ENCODE assay signal across 16 mouse cellular contexts in the genomic region with DNA sequence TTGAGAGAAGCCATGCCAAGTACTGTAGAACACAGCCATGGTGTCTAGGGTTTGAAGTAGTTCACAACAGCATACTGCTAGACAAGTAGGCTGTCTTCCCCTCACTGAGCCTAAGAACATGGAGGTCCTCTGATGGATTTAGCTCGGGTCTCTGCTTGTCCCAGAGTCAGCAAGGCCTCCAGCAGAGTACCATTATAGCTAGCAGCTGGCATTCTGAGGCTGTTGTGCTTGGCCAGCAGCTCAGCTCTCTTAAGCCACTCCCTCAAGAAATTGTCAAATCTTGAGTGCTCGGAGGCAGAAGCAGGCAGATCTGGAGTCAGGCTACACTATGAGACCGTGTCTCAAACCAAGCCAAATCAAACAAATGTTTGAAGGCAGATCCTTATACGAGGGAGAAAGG.
"Had no signal": no experiment of that assay in that cellular context is flagged by ENCODE, and none has a peak within 500 bp of the region (broad histone marks: within the 10 kb centered on the region; RNA-seq: fewer than 3 reads in every experiment).

No protein-coding gene starts in this region.

- H3K4me2 ChIP-seq: neural tube, embryonic 12.5 days; neural tube, embryonic 13.5 days; neural tube, embryonic 15.5 days; stomach, embryonic 15.5 days had no signal

- H3K27ac ChIP-seq: neural tube, embryonic 12.5 days; neural tube, embryonic 13.5 days; neural tube, embryonic 15.5 days; stomach, embryonic 15.5 days; stomach, postnatal 0 days had no signal

- DNase-seq: retina, postnatal 1 day; right cerebral cortex, adult 18-20 months; right cerebral cortex, postnatal 14 days; right cerebral cortex, postnatal 25 days; right cerebral cortex, postnatal 4 days; spleen, adult 18-20 months; thymus, adult 18-20 months; thymus, adult 2 months; thymus, postnatal 25 days; thymus, postnatal 36 days; thymus, postnatal 4 days had no signal

- H3K4me3 ChIP-seq: neural tube, embryonic 12.5 days; neural tube, embryonic 13.5 days; neural tube, embryonic 15.5 days; stomach, embryonic 15.5 days had no signal

- H3K27me3 ChIP-seq: neural tube, embryonic 12.5 days; neural tube, embryonic 13.5 days; neural tube, embryonic 15.5 days; stomach, embryonic 15.5 days had no signal
